Comparison of ENCODE assay signal across 17 mouse cellular contexts in genomic region chr13:34100733-34101132, GRCm38 (mm10). TPM values are rescaled to one million over a fixed set of nuclear protein-coding genes. Genes with fewer than 3 reads are reported as not detected.
DNase-seq lines count a peak whose midpoint lies in the region; ATAC-seq and TF ChIP-seq lines count a peak whose summit lies in the region.
"Had no signal": no experiment of that assay in that cellular context is flagged by ENCODE, and none has a peak within 500 bp of the region (broad histone marks: within the 10 kb centered on the region; RNA-seq: fewer than 3 reads in every experiment).

No protein-coding gene starts in this region.

- H3K27ac ChIP-seq in hindbrain, embryonic 14.5 days = 0 out of 2 replicates have a peak overlapping the region, but pooled peaks have one; percentile 29
- no peak overlapping the region; the same call in 1 of the 2 replicates for H3K27ac ChIP-seq in hindbrain, embryonic 10.5 days
- peak overlapping the region; percentile 66 for H3K27ac ChIP-seq in MEL (ENCODE audit: control insufficient read depth, low read depth, low read length)
- peak overlapping the region; percentile 64 for H3K27ac ChIP-seq in liver, postnatal 0 days (ENCODE audit: low read depth)
- H3K27ac ChIP-seq: intestine, embryonic 15.5 days; lung, embryonic 15.5 days had no signal

- no peak overlapping the region for H3K4me3 ChIP-seq in hindbrain, embryonic 14.5 days (replicated peaks; ENCODE audit: low read length)
- no peak overlapping the region for H3K4me3 ChIP-seq in hindbrain, embryonic 10.5 days
- peak overlapping the region; percentile 56 to 78 for H3K4me3 ChIP-seq in MEL (ENCODE audit: control insufficient read depth in 1 of 2, insufficient read depth in 1 of 2, low read depth in 2 of 2, low read length in 2 of 2)
- H3K4me3 ChIP-seq in liver, postnatal 0 days (ENCODE audit: low read depth, low read length) = peak overlapping the region; percentile 6; the same call in 1 of the 2 replicates
- H3K4me3 ChIP-seq: intestine, embryonic 15.5 days; lung, embryonic 15.5 days; myocyte had no signal

- peaks cover 11% of the 10 kb centered on the region for H3K4me1 ChIP-seq in hindbrain, embryonic 14.5 days (replicated peaks; ENCODE audit: control insufficient read depth, insufficient read depth, low read length)
- peaks cover 15% of the 10 kb centered on the region for H3K4me1 ChIP-seq in hindbrain, embryonic 10.5 days (replicated peaks)
- H3K4me1 ChIP-seq in MEL (ENCODE audit: control insufficient read depth in 1 of 2, insufficient read depth in 2 of 2, low read length in 2 of 2) = peaks cover 5 to 14% of the 10 kb centered on the region in 2 experiments
- peaks cover 6% of the 10 kb centered on the region for H3K4me1 ChIP-seq in liver, postnatal 0 days (ENCODE audit: insufficient read depth)
- H3K4me1 ChIP-seq: intestine, embryonic 15.5 days had no signal

- no peak overlapping the region for H3K9ac ChIP-seq in hindbrain, embryonic 14.5 days
- H3K9ac ChIP-seq in MEL (ENCODE audit: control insufficient read depth, low read depth, low read length, poor library complexity, severe bottlenecking) = peak overlapping the region; percentile 58
- no peak overlapping the region for H3K9ac ChIP-seq in liver, postnatal 0 days (replicated peaks)
- H3K9ac ChIP-seq: intestine, embryonic 15.5 days; lung, embryonic 15.5 days had no signal

- TF ChIP-seq CTCF in MEL (IDR thresholded peaks at IDR 0.05 in 2 of 3, conservative IDR thresholded peaks at IDR 0.05 in 1 of 3; ENCODE audit: control insufficient read depth in 1 of 3, insufficient read depth in 1 of 3, low read depth in 2 of 3, low read length in 3 of 3, poor library complexity in 1 of 3, severe bottlenecking in 1 of 3) = no peak
- no peak for TF ChIP-seq CTCF in liver, postnatal 0 days (IDR thresholded peaks at IDR 0.05; ENCODE audit: low read depth)

- peak in 1 of 2 experiments; percentile 41; a peak in 1 of 4 replicates for TF ChIP-seq POLR2A in MEL (IDR thresholded peaks at IDR 0.05; ENCODE audit: control insufficient read depth in 1 of 2, insufficient read depth in 1 of 2, low read depth in 1 of 2, low read length in 2 of 2, poor library complexity in 1 of 2)

- no peaks in the 10 kb centered on the region for H3K27me3 ChIP-seq in hindbrain, embryonic 14.5 days (ENCODE audit: control insufficient read depth, insufficient read depth, low read length)
- H3K27me3 ChIP-seq in hindbrain, embryonic 10.5 days (ENCODE audit: insufficient read depth, poor library complexity, severe bottlenecking) = no peaks in the 10 kb centered on the region
- H3K27me3 ChIP-seq in MEL (ENCODE audit: control insufficient read depth in 1 of 2, insufficient read depth in 2 of 2, low read length in 2 of 2) = no peaks in the 10 kb centered on the region
- no peaks in the 10 kb centered on the region for H3K27me3 ChIP-seq in liver, postnatal 0 days (ENCODE audit: insufficient read depth, low read length)
- H3K27me3 ChIP-seq: intestine, embryonic 15.5 days; lung, embryonic 15.5 days had no signal

- ATAC-seq in hindbrain, embryonic 14.5 days (ENCODE audit: low FRiP score) = no peak
- peak; percentile 72 for ATAC-seq in erythroblast, adult 5-6 weeks (replicated peaks; ENCODE audit: low FRiP score, poor library complexity, severe bottlenecking)
- peak; percentile 93 for ATAC-seq in liver, postnatal 0 days
- ATAC-seq: intestine, embryonic 15.5 days had no signal

- DNase-seq in hindbrain, embryonic 14.5 days (ENCODE audit: low spot score) = no peak
- DNase-seq in hindbrain, embryonic 10.5 days (ENCODE audit: low spot score) = no peak
- peak; percentile 79 for DNase-seq in MEL (ENCODE audit: low read depth, low spot score)
- DNase-seq in liver, postnatal 0 days = no peak
- DNase-seq in embryo, embryonic 9.5 days (ENCODE audit: extremely low spot score) = no peak
- no peak for DNase-seq in embryo, embryonic 11 days
- DNase-seq: cerebellum, adult 9-10 months; heart, postnatal 14 days; kidney, postnatal 10 days; left cerebral cortex, postnatal 4 days; thymus, postnatal 36 days had no signal

- TF ChIP-seq RAD21 in MEL (IDR thresholded peaks at IDR 0.05; ENCODE audit: low read depth, low read length) = no peak

- WGBS in hindbrain, embryonic 14.5 days = 85% methylated on average over 3 of the region's 3 CpGs
- 91% methylated on average over 3 of the region's 3 CpGs for WGBS in hindbrain, embryonic 10.5 days
- 59% methylated on average over 3 of the region's 3 CpGs for WGBS in liver, postnatal 0 days (ENCODE audit: insufficient replicate concordance)

- no peak overlapping the region for H3K4me2 ChIP-seq in hindbrain, embryonic 14.5 days (replicated peaks)
- peak overlapping the region; percentile 43 for H3K4me2 ChIP-seq in liver, postnatal 0 days (ENCODE audit: low read depth, low read length)
- H3K4me2 ChIP-seq: intestine, embryonic 15.5 days; lung, embryonic 15.5 days; midbrain, embryonic 11.5 days had no signal

- no peaks in the 10 kb centered on the region for H3K9me3 ChIP-seq in hindbrain, embryonic 14.5 days (ENCODE audit: control insufficient read depth, low read length)
- no peaks in the 10 kb centered on the region for H3K9me3 ChIP-seq in hindbrain, embryonic 10.5 days
- H3K9me3 ChIP-seq in MEL (replicated peaks; ENCODE audit: insufficient read depth, low read length) = no peaks in the 10 kb centered on the region
- H3K9me3 ChIP-seq in liver, postnatal 0 days (ENCODE audit: low read length) = no peaks in the 10 kb centered on the region
- H3K9me3 ChIP-seq: intestine, embryonic 15.5 days; lung, embryonic 15.5 days had no signal

- H3K36me3 ChIP-seq in hindbrain, embryonic 14.5 days (replicated peaks; ENCODE audit: control insufficient read depth, insufficient read depth) = no peaks in the 10 kb centered on the region
- no peaks in the 10 kb centered on the region for H3K36me3 ChIP-seq in hindbrain, embryonic 10.5 days
- H3K36me3 ChIP-seq in MEL (ENCODE audit: control insufficient read depth in 1 of 2, insufficient read depth in 2 of 2, low read length in 2 of 2) = peaks cover 0 to 14% of the 10 kb centered on the region in 2 experiments; a peak in 2 of 4 replicates
- H3K36me3 ChIP-seq in liver, postnatal 0 days (replicated peaks; ENCODE audit: insufficient read depth, low read length) = no peaks in the 10 kb centered on the region
- H3K36me3 ChIP-seq: intestine, embryonic 15.5 days; lung, embryonic 15.5 days had no signal

- H3K79me2 ChIP-seq in MEL (ENCODE audit: control insufficient read depth, insufficient read depth, low read length, poor library complexity) = no peaks in the 10 kb centered on the region

- peak; percentile 84 for TF ChIP-seq EP300 in MEL (IDR thresholded peaks at IDR 0.05; ENCODE audit: low read depth in 1 of 2, low read length in 2 of 2)
- TF ChIP-seq EP300 in liver, postnatal 0 days (IDR thresholded peaks at IDR 0.05; ENCODE audit: low read depth) = peak; percentile 91

TF ChIP-seq in MEL, 35 proteins besides CTCF, POLR2A, EP300 and RAD21 (continues in another document):
- TF ChIP-seq MEF2A (IDR thresholded peaks at IDR 0.05; ENCODE audit: extremely low read depth, insufficient replicate concordance, low read depth, low read length, poor library complexity, severe bottlenecking) (no peak), POLR2AphosphoS2 (IDR thresholded peaks at IDR 0.05; ENCODE audit: low read length) (no peak), SIN3A (IDR thresholded peaks at IDR 0.05; ENCODE audit: low read length) (peak; percentile 60), TAL1 (IDR thresholded peaks at IDR 0.05; ENCODE audit: low read length) (peak; percentile 88), ZC3H11A (IDR thresholded peaks at IDR 0.05; ENCODE audit: low read depth, low read length) (no peak), ETS1 (IDR thresholded peaks at IDR 0.05; ENCODE audit: low read depth, low read length) (peak; percentile 80), ZNF384 (IDR thresholded peaks at IDR 0.05; ENCODE audit: low read depth, low read length) (no peak), NRF1 (IDR thresholded peaks at IDR 0.05; ENCODE audit: insufficient read depth, low read depth, low read length, poor library complexity, severe bottlenecking) (no peak), ZMIZ1 (IDR thresholded peaks at IDR 0.05; ENCODE audit: low read depth, low read length) (no peak), NELFE (IDR thresholded peaks at IDR 0.05; ENCODE audit: low read depth, low read length) (0 out of 2 replicates have a peak, but pooled peaks have one; percentile 23), MAZ (IDR thresholded peaks at IDR 0.05; ENCODE audit: low read depth, low read length) (no peak; the same call in 1 of the 2 replicates), USF2 (IDR thresholded peaks at IDR 0.05; ENCODE audit: borderline replicate concordance in 1 of 2, insufficient read depth in 1 of 2, low read depth in 1 of 2, low read length in 2 of 2) (no peak), SMC3 (IDR thresholded peaks at IDR 0.05; ENCODE audit: low read depth, low read length) (no peak), UBTF (IDR thresholded peaks at IDR 0.05; ENCODE audit: borderline replicate concordance, insufficient read depth, low read depth, low read length) (no peak), HCFC1 (IDR thresholded peaks at IDR 0.05; ENCODE audit: low read depth, low read length) (peak; percentile 58; the same call in 1 of the 2 replicates), MAX (IDR thresholded peaks at IDR 0.05; ENCODE audit: low read length) (no peak)

RNA-seq across cellular contexts. Expression of gene Tubb2a, which starts 22.9 kb away (rescaled TPM):
- polyA plus RNA-seq in hindbrain, embryonic 14.5 days (2014; fragmentation: Nextera tagmentation; extraction: Ambion mirVana) = 2,565 and 2,873 TPM in 2 replicates
- 202 and 435 TPM in 2 replicates for polyA plus RNA-seq in hindbrain, embryonic 10.5 days (2016; fragmentation: Nextera tagmentation; extraction: Ambion mirVana)
- total RNA-seq in MEL (2012; rRNA removed) = 38.8 and 68.8 TPM in 2 replicates
- polyA plus RNA-seq in MEL (2012; ENCODE audit: insufficient read depth in 1 of 2, insufficient read length in 2 of 2, low read depth in 1 of 2, low replicate concordance in 2 of 2, missing spikeins in 1 of 2) = 10 to 100 TPM in 1 of 2 experiments, not detected in 1; 55.9 TPM
- total RNA-seq in erythroblast, adult 5-6 weeks (2015; ENCODE audit: low replicate concordance) = 6.0 and 7.7 TPM in 2 replicates
- 8.9 and 9.5 TPM in 2 replicates for total RNA-seq in erythroblast, adult 5-6 weeks (2017; ENCODE audit: low replicate concordance)
- polyA plus RNA-seq in liver, postnatal 0 days (2015; fragmentation: Nextera tagmentation; extraction: Ambion mirVana) = 64.7 and 78.8 TPM in 2 replicates

RNA-seq across cellular contexts. Expression of gene Tubb2b, which starts 29.5 kb away (rescaled TPM):
- polyA plus RNA-seq in hindbrain, embryonic 14.5 days (2014; fragmentation: Nextera tagmentation; extraction: Ambion mirVana) = 682 and 716 TPM in 2 replicates
- polyA plus RNA-seq in hindbrain, embryonic 10.5 days (2016; fragmentation: Nextera tagmentation; extraction: Ambion mirVana) = 187 and 370 TPM in 2 replicates
- 1.4 and 2.7 TPM in 2 replicates for total RNA-seq in MEL (2012; rRNA removed)
- polyA plus RNA-seq in MEL (2012; ENCODE audit: insufficient read depth in 1 of 2, insufficient read length in 2 of 2, low read depth in 1 of 2, low replicate concordance in 2 of 2, missing spikeins in 1 of 2) = 10 to 100 TPM in 1 of 2 experiments, not detected in 1; 10.6 TPM
- total RNA-seq in erythroblast, adult 5-6 weeks (2015; ENCODE audit: low replicate concordance) = not detected in 2 replicates
- not detected in 2 replicates for total RNA-seq in erythroblast, adult 5-6 weeks (2017; ENCODE audit: low replicate concordance)
- 0.28 and 0.31 TPM in 2 replicates for polyA plus RNA-seq in liver, postnatal 0 days (2015; fragmentation: Nextera tagmentation; extraction: Ambion mirVana)
- total RNA-seq: granulocyte monocyte progenitor cell, adult 5-6 weeks had no signal

Comparison
In these comparisons a context has a peak if more than half of its experiments do, and no peak if none do; other contexts are left out.
1. H3K4me3 ChIP-seq: peak in MEL (2 of 2) and liver, postnatal 0 days (single experiment); none in hindbrain, embryonic 14.5 days (single experiment) and hindbrain, embryonic 10.5 days (single experiment).